ENCODE assay signal across 13 mouse cellular contexts in genomic region chr1:183167776-183168175, GRCm38 (mm10). TPM values are rescaled to one million over a fixed set of nuclear protein-coding genes. Genes with fewer than 3 reads are reported as not detected.
DNase-seq lines count a peak whose midpoint lies in the region; ATAC-seq lines count a peak whose summit lies in the region.
"Had no signal": no experiment of that assay in that cellular context is flagged by ENCODE, and none has a peak within 500 bp of the region (broad histone marks: within the 10 kb centered on the region; RNA-seq: fewer than 3 reads in every experiment).

No protein-coding gene starts in this region.

- WGBS in kidney, embryonic 14.5 days, result 61% methylated on average over 12 of the region's 12 CpGs
- WGBS in forebrain, embryonic 12.5 days, result 74% methylated on average over 12 of the region's 12 CpGs

- H3K4me1 ChIP-seq in kidney, embryonic 14.5 days (ENCODE audit: control insufficient read depth, insufficient read depth, low read length), result peaks cover 22% of the 10 kb centered on the region
- H3K4me1 ChIP-seq in forebrain, embryonic 12.5 days, result peaks cover 9% of the 10 kb centered on the region; the same call in 1 of the 2 replicates

- no peak overlapping the region for H3K4me3 ChIP-seq in kidney, embryonic 14.5 days (ENCODE audit: low read length)
- H3K4me3 ChIP-seq in forebrain, embryonic 12.5 days (replicated peaks), result no peak overlapping the region
- H3K4me3 ChIP-seq: left cerebral cortex, adult 2 months; myocyte had no signal

- no peaks in the 10 kb centered on the region for H3K9me3 ChIP-seq in kidney, embryonic 14.5 days (ENCODE audit: control insufficient read depth, low read length)
- H3K9me3 ChIP-seq in forebrain, embryonic 12.5 days, result no peaks in the 10 kb centered on the region

- no peak for DNase-seq in kidney, adult 8-10 months
- DNase-seq in adrenal gland, adult 8-10 months, result no peak
- DNase-seq: adrenal gland, postnatal 36 days; lung, adult 2 months had no signal

- H3K27ac ChIP-seq in kidney, embryonic 14.5 days (ENCODE audit: low read depth, low read length), result peak overlapping the region; percentile 44; the same call in 1 of the 2 replicates
- no peak overlapping the region for H3K27ac ChIP-seq in forebrain, embryonic 12.5 days
- H3K27ac ChIP-seq: hindbrain, postnatal 0 days; left cerebral cortex, adult 2 months had no signal

- no peak overlapping the region for H3K4me2 ChIP-seq in kidney, embryonic 14.5 days (replicated peaks; ENCODE audit: low read depth, low read length)
- no peak overlapping the region for H3K4me2 ChIP-seq in forebrain, embryonic 12.5 days

- H3K9ac ChIP-seq in kidney, embryonic 14.5 days (ENCODE audit: low read depth, low read length), result no peak overlapping the region
- no peak overlapping the region for H3K9ac ChIP-seq in forebrain, embryonic 12.5 days

- H3K27me3 ChIP-seq in kidney, embryonic 14.5 days (ENCODE audit: control insufficient read depth, insufficient read depth, low read length), result no peaks in the 10 kb centered on the region
- H3K27me3 ChIP-seq in forebrain, embryonic 12.5 days, result no peaks in the 10 kb centered on the region

- no peak for ATAC-seq in kidney, embryonic 14.5 days (ENCODE audit: low FRiP score, low TSS enrichment)
- peak; percentile 96 for ATAC-seq in CD4-positive, CD25-positive, alpha-beta regulatory T cell, adult 4 months
- peak; percentile 63; the same call in 1 of the 2 replicates for ATAC-seq in common myeloid progenitor, adult 5-6 weeks (replicated peaks; ENCODE audit: low read depth, poor library complexity, severe bottlenecking)
- ATAC-seq in megakaryocyte progenitor cell, adult 5-6 weeks (replicated peaks; ENCODE audit: poor library complexity), result peak; percentile 59
- no peak for ATAC-seq in forebrain, embryonic 12.5 days (ENCODE audit: low FRiP score)
- ATAC-seq: forebrain, embryonic 16.5 days; hindbrain, postnatal 0 days had no signal

- H3K36me3 ChIP-seq in kidney, embryonic 14.5 days (ENCODE audit: control insufficient read depth, insufficient read depth, low read length), result no peaks in the 10 kb centered on the region
- H3K36me3 ChIP-seq in forebrain, embryonic 12.5 days (replicated peaks), result 0 out of 2 replicates have a peak, but pooled peaks cover 10% of the 10 kb centered on the region

RNA-seq across cellular contexts. Expression of gene Disp1, which starts 53.5 kb away (rescaled TPM):
- 9.6 and 16.9 TPM in 2 replicates for polyA plus RNA-seq in kidney, embryonic 14.5 days (2014; fragmentation: Nextera tagmentation; extraction: Ambion mirVana)
- polyA plus RNA-seq in CD4-positive, CD25-positive, alpha-beta regulatory T cell, adult 4 months (2017; shearing (Covaris generic)), result 10 to 100 TPM; 10.5 to 12.7 TPM
- total RNA-seq in common myeloid progenitor, adult 5-6 weeks (2017), result 5.6 and 6.3 TPM in 2 replicates
- 5.7 and 6.2 TPM in 2 replicates for total RNA-seq in megakaryocyte progenitor cell, adult 5-6 weeks (2015)
- 5.3 and 7.2 TPM in 2 replicates for total RNA-seq in megakaryocyte progenitor cell, adult 5-6 weeks (2017)
- total RNA-seq in adrenal gland, adult 8-10 months (2022), result 10 to 100 TPM; 14.9 to 20.2 (median 18.8) TPM
- polyA plus RNA-seq in forebrain, embryonic 12.5 days (2016; fragmentation: Nextera tagmentation; extraction: Ambion mirVana), result 10.7 and 10.8 TPM in 2 replicates

Comparison
In these comparisons a context has a peak if more than half of its experiments do, and no peak if none do; other contexts are left out.
1. ATAC-seq: peak in CD4-positive, CD25-positive, alpha-beta regulatory T cell, adult 4 months (single experiment), common myeloid progenitor, adult 5-6 weeks (single experiment) and megakaryocyte progenitor cell, adult 5-6 weeks (single experiment); none in kidney, embryonic 14.5 days (single experiment) and forebrain, embryonic 12.5 days (single experiment).